Mouse (Mus musculus): Measurements from ENCODE around the gene Dglucy. TPM values are rescaled to one million over a fixed set of nuclear protein-coding genes. Genes with fewer than 3 reads are reported as not detected.

Gene Dglucy
- total RNA-seq, 1 experiment from 2014 or later = 13.3 TPM

DNA sequence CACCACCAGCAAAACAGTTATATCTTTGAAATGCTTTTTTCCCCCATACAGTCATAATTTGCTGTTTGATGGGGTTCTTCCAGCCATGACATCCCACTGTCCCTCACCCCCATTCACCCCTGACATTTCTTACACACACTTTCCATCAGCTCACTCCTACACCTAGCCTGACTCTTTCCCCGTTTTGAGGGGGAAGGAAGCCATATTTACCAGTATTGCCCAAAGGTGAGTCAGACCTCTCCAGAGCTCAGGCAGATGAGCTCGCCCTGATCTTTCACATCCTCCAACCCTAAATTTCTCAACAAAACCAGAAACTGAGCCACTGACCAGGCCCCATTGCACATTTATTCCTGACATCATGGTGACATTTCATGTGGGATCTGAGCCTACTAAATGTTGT lies 93.0 kb downstream of the Dglucy start:
- ATAC-seq (replicated peaks; ENCODE audit: low read depth, poor library complexity, severe bottlenecking) = no peak

DNA sequence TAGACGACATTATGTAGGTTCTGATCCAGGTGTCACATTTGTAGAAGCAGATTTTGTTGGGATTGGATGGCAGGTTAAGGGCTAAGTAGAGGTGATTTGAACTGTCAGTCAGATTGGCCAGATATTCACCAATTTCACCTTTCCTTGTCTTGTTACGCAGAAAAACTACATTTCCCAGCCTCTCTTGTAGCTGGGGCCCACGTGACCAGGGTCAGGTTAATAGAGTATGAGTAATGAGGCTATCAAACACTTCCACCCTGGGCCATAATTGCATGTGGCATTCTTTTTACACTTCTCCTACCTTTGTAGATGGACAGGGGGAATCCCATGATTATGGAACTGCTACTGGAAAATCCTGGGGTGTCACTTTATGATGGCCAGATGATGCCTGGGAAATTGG lies 94.8 kb downstream of the Dglucy start:
- no peak for ATAC-seq (replicated peaks; ENCODE audit: low read depth, poor library complexity, severe bottlenecking)

DNA sequence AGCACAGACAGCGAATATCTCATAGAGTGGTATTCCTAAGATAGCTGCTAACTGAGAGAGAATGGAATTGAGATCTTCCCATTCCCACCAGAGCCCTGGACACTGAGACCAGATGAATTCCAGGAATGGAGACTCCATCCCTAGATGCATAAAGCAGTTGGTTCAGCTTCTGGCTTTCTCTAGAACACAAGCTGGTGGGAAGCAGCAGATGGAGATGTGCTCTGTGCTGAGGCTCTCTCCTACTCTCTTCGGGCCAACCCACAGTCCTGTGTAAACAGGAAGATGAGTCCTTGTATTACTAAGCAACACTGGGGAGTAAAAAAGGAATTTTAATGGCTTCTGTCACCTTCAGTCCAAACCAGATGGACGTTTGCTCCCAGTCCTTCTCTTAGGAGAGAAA lies 96.7 kb downstream of the Dglucy start:
- ATAC-seq (replicated peaks; ENCODE audit: low read depth, poor library complexity, severe bottlenecking) = no peak

DNA sequence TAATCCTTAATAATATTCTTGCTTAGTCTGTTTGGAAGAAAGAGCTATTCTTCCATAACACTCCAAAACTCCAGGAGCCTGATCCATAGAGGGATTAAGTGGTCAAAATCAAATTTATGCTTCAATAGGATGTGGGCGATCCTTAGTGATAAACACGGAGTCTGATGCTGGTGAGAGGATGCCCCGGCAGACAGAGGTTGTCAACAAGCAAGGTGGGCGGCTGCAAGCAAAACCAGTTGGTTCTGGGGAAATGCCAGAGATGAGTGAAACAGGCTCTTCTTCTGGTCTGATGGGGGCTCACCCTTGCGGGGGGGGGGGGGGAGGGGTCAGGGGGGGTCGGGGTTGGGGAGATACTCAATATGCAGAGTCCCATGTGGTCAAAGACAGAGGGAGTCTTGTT lies 97.1 kb downstream of the Dglucy start:
- no peak for ATAC-seq (replicated peaks; ENCODE audit: low read depth, poor library complexity, severe bottlenecking)

DNA sequence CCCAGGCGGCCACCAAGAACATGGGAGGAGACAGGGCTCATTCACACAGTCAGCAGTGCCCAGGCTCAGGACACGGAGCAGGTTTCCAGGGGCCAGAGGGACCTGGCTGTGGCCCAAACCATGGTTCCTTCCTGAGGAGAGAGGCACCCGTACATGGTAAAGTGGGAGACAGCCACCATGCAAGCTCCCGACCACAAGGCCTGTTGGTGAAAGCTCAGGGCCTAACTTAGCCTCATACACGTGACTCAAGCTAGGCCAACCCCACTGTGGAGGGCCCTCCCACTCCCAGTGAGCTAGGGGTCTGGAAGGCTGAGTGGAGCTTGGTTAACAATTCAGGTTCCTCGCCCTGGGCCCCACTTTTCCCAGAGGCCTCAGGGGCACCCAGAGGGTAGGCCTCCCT lies 99.1 kb downstream of the Dglucy start:
- ATAC-seq (replicated peaks; ENCODE audit: low read depth, poor library complexity, severe bottlenecking) = peak; percentile 84

DNA sequence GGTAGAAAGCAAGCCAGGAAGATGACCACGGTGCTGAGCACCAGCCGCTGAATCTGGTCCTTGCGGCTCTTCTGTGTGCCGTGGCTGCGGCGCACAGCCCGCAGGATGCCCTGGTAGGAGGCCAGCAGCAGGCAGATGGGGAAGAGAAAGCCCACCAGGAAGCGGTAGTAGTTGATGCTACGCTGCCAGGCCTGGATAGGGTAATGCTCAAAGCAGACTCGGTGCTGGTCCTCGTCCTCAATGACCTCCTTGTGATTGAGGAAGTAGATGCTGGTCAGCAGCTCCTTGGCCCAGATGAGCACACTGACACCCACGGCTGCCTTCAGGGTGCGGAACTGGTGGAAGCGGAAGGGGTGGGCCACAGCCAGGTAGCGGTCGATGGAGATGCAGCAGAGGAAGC lies 99.7 kb downstream of the Dglucy start:
- peak; percentile 63 for ATAC-seq (replicated peaks; ENCODE audit: low read depth, poor library complexity, severe bottlenecking)

DNA sequence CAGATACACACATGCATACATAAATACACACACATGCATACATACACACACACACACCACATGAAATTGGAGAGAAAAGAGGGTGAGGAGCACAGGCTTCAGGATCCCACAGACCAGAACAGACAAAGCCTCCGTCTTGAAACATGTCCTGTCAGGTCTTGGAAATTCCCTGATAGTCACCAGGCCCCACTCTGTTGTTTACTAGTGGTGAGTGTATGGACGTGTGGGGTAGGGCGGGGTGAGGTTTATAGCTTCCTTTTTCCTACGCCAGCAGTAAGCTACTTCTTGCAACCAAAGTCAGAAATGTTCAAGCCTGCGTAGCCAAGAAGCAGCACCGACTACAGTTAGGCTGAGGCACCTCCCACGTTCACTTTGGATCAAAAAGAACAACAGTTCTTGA lies 104.3 kb downstream of the Dglucy start:
- peak; percentile 42 for ATAC-seq (replicated peaks; ENCODE audit: low read depth, poor library complexity, severe bottlenecking)

DNA sequence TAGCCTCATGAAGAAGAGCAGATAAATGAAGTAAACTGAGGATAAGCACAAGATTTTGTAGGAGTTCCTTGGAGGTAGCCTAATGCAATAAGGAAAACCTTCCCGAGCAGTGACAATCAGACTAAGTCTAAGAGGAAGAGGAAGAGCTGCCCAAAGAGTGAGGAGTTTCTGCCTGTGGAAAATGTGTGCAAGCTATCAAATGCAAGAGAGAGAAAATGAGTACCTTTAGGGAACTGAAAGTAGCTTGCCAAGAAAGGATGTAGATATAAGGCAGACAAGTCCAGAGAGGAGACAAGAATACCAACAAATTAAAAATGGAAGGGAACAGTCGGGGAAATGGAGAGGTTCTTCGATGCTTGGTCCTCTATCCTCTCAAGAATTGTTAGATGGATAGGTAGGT lies 106.7 kb downstream of the Dglucy start:
- ATAC-seq (replicated peaks; ENCODE audit: low read depth, poor library complexity, severe bottlenecking) = peak; percentile 53

DNA sequence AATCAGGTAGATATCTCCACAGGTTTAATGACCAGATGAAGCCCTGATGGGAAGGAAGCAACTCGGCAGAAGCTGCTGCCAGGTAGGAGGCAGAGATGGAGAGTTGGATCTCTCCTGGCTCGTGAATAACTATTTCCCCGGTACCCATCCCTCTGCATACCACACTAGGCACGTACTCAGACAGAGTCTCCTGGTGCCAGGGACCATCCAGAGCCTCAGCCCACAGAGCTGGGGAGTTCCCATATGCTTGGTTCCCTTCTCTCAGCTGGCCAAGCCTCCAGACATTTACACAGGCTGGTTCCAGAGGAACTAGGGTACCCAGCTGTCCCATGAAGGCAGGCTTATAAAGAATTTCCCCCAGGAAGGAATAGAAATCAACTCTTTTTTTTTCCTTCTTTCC lies 108.0 kb downstream of the Dglucy start:
- ATAC-seq (replicated peaks; ENCODE audit: low read depth, poor library complexity, severe bottlenecking) = no peak

DNA sequence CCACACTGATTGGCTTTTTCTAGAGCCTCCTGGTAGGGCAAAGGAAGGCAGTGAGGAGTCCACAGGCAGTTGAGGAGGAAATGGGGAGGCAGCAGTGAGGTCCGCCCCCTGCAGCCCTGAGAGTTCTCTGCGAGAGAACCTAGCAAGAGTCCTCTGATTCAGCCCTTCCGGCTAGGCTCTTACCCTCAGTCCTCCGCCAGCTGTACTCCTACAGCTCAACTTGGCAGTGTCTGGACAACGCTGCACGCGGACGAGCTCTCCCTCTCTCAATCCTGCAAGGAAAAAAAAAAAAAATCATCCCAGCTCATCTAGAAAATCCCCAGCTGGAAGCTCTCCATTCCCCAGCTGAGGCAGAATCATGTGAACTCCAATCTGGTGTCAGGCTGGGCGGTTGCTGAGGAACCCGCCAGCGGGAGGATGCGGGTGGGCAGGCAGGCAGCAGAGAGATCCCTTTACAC lies 109.0 kb downstream of the Dglucy start:
- ATAC-seq (replicated peaks; ENCODE audit: low read depth, poor library complexity, severe bottlenecking) = peak; percentile 57; the same call in 1 of the 2 replicates

DNA sequence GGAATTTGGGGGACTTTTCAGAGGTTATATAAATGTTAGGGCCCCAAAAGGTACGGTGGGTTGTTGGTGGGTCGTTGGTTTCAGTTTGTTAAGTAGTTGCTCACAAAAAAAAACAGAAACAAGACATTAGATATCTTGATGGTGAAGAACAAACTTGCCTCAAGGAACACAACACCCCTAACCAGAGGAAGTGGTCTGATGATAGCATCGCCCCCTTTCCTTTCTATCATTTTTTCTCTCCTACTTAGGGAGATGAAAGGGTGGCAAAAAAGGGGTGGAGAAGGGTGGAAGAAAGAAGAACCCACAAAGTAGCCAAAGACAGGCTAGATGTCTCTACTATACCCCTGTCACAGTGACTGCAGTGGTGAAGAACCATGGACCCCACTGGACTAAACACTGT lies 111.7 kb downstream of the Dglucy start:
- no peak for ATAC-seq (replicated peaks; ENCODE audit: low read depth, poor library complexity, severe bottlenecking)

DNA sequence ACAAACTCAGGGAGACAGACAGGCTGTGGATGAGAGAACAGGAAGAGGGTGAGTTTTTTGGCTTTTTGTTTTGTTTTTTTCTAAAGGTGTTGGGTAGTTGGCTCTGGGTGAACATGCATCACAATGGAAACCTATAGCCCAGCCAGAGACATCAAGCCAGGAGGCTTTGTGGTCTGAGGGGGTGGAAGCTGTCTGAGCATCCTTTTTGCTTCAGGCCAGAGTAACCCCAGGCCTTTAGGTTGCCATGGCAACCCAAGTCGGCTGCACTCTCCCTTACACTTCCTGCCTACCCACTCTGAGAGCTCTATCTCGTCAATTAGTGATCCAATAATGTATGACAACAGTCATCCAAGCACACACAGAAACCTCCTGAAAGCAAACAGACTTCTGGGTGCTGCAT lies 116.6 kb downstream of the Dglucy start:
- no peak for ATAC-seq (replicated peaks; ENCODE audit: low read depth, poor library complexity, severe bottlenecking)

DNA sequence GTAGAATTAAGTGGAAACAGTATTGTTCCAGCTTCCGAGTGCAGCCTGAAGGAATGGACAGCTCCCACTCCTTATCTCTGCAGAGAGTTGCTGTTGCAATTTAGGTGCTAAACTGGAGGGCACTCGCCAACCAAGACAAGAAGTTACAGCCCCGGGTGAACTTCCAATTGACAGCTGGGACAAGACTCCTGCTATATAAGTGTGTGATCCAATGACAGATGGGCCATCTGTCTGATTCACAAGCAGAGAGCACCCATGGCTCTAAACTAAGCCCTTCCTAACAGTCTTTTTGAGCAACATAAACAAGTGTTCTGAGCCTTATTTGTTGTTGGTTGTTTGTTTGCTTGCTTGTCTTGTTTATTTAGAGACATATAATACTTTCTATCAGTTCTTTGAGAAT lies 117.8 kb downstream of the Dglucy start:
- ATAC-seq (replicated peaks; ENCODE audit: low read depth, poor library complexity, severe bottlenecking) = no peak

DNA sequence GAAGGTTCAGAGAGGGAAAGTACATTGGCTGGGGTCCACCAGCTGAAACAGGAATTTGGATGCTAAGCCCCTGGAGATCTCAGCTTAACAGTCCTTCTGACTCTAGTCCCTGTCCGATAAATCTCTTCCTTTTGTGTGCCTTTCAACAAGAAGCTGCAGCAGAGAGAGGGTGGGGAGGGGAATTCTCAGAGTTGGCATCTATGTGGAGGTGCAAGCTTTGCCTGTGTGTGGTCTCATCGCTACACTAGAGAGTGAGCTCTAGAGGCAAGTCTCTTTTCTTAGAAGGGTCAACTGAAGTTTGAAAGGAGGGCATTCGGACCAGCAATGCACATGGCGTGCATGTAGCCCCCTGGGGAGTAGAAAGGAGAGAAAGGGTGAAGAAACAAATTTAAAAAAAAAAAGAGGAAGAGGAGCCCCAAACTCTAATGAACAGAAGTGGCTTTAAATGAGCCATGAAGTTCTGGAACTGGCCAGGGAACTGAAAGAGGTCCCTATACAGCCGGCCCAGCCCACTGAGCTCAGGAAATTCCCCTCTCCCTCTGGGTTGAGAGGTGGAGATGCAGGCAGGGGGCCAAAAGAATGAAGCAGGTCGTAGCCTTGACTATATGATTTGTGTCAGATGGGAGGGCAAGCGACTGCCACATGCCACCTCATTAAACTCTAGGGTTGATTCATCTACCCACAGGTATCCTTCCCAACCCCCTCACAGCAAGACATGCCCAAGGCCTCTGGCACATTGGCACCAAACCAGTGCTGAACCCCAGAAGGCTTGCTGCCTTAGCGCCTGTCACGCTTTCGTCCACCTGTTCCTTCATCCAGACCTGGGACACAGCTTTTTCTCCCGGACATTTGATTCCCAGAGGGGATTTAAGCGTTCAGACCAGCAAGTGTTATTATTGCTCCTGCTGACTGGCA lies 119.1 kb downstream of the Dglucy start:
- ATAC-seq (replicated peaks; ENCODE audit: low read depth, poor library complexity, severe bottlenecking) = peak; percentile 15; the same call in 1 of the 2 replicates

DNA sequence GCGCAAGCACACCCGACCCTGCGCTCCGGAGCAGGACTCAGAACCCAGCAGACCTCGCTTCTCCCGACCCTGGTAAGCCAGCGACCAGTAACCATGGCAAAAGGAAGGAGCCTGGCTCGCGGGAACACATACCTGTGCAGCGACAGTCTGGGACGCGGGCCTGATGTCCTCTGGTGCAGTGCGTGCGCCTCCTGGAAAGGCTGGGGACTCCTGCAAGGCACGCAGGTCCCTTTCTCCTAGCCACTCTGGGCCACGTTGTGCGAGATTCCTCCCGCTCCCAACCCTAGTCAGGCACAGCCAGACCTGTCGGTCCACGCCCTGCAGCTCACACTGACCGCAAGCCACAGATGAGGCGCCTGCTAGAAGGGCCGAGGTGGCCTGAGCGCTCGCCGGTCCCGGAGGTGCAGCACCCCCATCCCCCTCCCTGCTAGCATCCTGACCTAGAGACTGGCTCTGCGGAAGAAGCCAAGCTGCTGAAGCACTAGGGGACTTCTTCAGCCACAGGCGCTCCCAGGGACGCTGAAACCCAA lies 120.3 kb downstream of the Dglucy start:
- ATAC-seq (replicated peaks; ENCODE audit: low read depth, poor library complexity, severe bottlenecking) = peak; percentile 70

DNA sequence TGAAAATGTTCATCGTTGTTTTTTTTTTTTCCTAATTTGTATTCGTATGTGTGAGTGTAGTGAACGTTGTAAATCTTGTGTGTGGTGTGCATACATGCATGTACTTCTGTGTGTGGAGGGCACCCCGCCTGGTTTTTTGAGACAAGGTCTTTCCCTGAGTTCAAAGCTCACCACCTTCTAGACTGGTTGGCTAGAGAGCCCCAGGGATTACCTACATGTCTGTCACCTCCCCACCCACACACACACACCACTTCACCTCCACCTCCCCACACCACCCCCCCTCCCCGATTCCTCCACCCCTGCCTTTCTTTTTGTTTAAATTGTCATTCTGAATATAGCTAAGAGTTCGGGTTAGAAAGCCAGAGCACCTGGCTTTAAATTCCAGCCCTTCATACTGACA lies 122.0 kb downstream of the Dglucy start:
- no peak for ATAC-seq (replicated peaks; ENCODE audit: low read depth, poor library complexity, severe bottlenecking)

DNA sequence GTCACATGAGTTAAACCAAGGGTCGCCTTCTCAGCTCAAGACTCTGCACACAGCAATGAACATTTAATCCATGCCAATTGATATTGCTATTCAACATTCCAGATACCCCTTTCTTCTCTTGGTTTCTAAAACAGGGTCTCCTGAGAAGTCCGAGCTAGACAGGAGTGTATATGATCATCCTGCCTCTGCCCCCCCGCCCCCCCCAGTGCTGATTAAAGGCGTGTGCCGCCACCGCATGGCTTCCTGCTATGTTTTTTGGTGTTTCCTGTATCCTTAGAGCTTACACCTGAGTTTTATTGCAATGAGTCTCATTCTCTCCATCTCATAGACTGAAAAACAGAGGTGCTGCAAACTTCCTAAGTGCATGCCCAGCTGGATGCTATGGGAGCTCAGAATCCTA lies 122.5 kb downstream of the Dglucy start:
- ATAC-seq (replicated peaks; ENCODE audit: low read depth, poor library complexity, severe bottlenecking) = no peak

DNA sequence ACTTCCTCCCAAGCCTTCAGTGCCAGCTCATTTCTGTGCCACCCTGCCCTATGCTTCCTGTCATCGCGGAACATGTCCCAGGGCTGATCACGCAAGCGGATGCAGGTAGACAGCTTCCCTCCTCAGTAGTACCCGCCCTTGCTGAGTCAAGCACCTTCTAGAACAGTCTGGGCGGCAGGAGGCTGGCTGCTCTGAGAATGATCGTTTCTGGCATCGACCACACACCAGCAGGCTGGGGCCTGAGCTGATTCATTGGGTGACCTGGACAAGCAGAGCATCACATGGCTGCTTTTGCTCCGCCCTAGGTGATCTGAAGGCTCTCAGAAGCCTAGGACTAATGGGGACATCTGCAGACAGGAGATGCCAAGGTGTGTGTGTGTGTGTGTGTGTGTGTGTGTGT lies 124.9 kb downstream of the Dglucy start:
- ATAC-seq (replicated peaks; ENCODE audit: low read depth, poor library complexity, severe bottlenecking) = no peak

DNA sequence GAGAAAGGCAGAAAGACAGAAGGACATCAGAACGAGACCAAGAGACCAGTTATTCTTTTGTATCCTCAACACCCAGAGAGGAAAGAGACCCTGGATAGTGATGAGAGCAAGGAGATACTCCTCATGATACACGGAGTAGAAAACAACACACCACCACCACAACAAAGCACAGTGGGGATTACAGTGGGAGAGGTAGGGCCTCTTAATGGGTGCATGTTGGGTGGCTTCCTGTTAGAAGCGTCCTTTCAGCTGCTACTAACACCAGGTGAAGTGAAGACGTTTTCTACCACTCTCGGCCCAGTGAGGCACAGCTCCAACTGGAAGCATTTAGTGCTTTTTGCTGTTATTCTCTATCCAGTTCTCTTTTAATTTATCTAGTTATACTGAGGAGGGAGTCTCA lies 128.0 kb downstream of the Dglucy start:
- no peak for ATAC-seq (replicated peaks; ENCODE audit: low read depth, poor library complexity, severe bottlenecking)

DNA sequence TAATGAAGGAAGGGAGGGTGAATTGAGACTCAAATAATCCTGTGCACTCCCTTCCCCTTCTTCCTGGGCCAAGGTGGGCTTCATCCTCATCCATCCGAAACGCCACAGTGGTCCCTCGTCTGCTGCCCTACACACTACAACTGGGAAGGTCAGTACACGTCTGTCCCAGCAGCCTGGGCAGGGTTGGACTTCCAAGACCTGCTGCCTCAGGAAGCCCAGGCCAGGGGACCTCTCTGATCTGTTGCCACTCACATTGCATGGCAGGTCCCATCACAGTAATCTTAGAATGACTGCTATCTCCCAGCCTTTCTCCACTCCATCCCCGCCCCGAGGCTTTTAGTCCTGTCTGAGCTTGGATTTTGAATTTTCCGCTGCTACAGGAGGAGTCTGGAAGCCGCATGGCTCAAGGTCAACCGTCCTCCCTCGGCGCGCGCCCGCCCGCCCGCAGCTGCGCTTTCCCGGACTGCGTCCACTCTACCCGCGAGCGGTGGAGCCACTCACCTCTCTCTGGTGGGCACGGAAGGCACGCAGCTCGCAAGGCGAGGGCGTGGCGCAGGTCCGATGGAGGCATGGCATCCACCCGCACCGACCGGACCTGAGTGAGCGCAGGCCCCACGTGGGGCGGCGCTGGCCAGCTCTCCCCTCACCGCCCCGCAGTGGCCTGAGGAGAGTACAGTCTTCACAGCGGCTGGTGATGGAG lies 128.9 kb downstream of the Dglucy start, which contains the start of gene Gpr68:
Gpr68 (minus strand) TSS at position 601 of the 700 bp plus-strand sequence.
- ATAC-seq (replicated peaks; ENCODE audit: low read depth, poor library complexity, severe bottlenecking) = peak; percentile 37

All from common myeloid progenitor, adult 5-6 weeks (primary cell).